Comparison of ENCODE assay signal across 8 mouse cellular contexts in genomic region chr12:79880751-79881261, GRCm38 (mm10).
DNase-seq lines count a peak whose midpoint lies in the region; ATAC-seq and TF ChIP-seq lines count a peak whose summit lies in the region.
"Had no signal": no experiment of that assay in that cellular context is flagged by ENCODE, and none has a peak within 500 bp of the region (broad histone marks: within the 10 kb centered on the region; RNA-seq: fewer than 3 reads in every experiment).

No protein-coding gene starts in this region.

- no peak for ATAC-seq in heart, embryonic 16.5 days (replicated peaks; ENCODE audit: extremely low read depth, insufficient read depth, low FRiP score)
- ATAC-seq in lung, embryonic 14.5 days (ENCODE audit: insufficient read depth): peak; percentile 48; the same call in 1 of the 2 replicates
- no peak for ATAC-seq in midbrain, embryonic 11.5 days (ENCODE audit: low FRiP score)

- no peak for TF ChIP-seq POLR2A in thymus, adult 2 months (IDR thresholded peaks at IDR 0.05; ENCODE audit: control insufficient read depth, extremely low read depth, insufficient read depth, low read length, poor library complexity)

- H3K4me2 ChIP-seq in heart, embryonic 16.5 days (ENCODE audit: low read depth, low read length): no peak overlapping the region
- peak overlapping the region; percentile 25; the same call in 1 of the 2 replicates for H3K4me2 ChIP-seq in lung, embryonic 14.5 days
- no peak overlapping the region for H3K4me2 ChIP-seq in midbrain, embryonic 11.5 days

- peak overlapping the region; percentile 2; the same call in 1 of the 2 replicates for H3K27ac ChIP-seq in thymus, adult 2 months (ENCODE audit: control insufficient read depth, insufficient read depth, low read length)
- peak overlapping the region; percentile 67 for H3K27ac ChIP-seq in heart, embryonic 16.5 days (ENCODE audit: low read length)
- H3K27ac ChIP-seq in lung, embryonic 14.5 days (ENCODE audit: low read depth): peak overlapping the region; percentile 87
- H3K27ac ChIP-seq in midbrain, embryonic 11.5 days (ENCODE audit: low read depth, low read length): no peak overlapping the region
- H3K27ac ChIP-seq: liver, embryonic 14.5 days had no signal

- no peak for TF ChIP-seq CTCF in thymus, adult 2 months (IDR thresholded peaks at IDR 0.05; ENCODE audit: borderline replicate concordance, control insufficient read depth, extremely low read depth, insufficient read depth, low read length, poor library complexity)
- TF ChIP-seq CTCF in lung, embryonic 14.5 days (IDR thresholded peaks at IDR 0.05; ENCODE audit: low read depth): no peak

- no peak for DNase-seq in thymus, adult 2 months
- DNase-seq in thymus, postnatal 4 days: no peak
- DNase-seq in lung, embryonic 14.5 days: peak; percentile 78
- DNase-seq in right cerebral cortex, postnatal 14 days: no peak
- no peak for DNase-seq in midbrain, embryonic 11.5 days (ENCODE audit: low spot score, missing footprints)
- no peak for DNase-seq in frontal cortex, postnatal 36 days (ENCODE audit: low spot score in 2 of 2)

- H3K4me1 ChIP-seq in thymus, adult 2 months (replicated peaks; ENCODE audit: control insufficient read depth, insufficient read depth, low read length): peaks cover 6% of the 10 kb centered on the region; the same call in 1 of the 2 replicates
- peaks cover 27% of the 10 kb centered on the region for H3K4me1 ChIP-seq in heart, embryonic 16.5 days (ENCODE audit: control insufficient read depth, insufficient read depth, low read length)
- H3K4me1 ChIP-seq in lung, embryonic 14.5 days (ENCODE audit: insufficient read depth): peaks cover 30% of the 10 kb centered on the region
- peaks cover 24% of the 10 kb centered on the region for H3K4me1 ChIP-seq in midbrain, embryonic 11.5 days (ENCODE audit: control insufficient read depth, insufficient read depth, low read length)

- no peak overlapping the region for H3K4me3 ChIP-seq in thymus, adult 2 months (ENCODE audit: control insufficient read depth, insufficient read depth, low read length)
- H3K4me3 ChIP-seq in heart, embryonic 16.5 days (ENCODE audit: low read length): no peak overlapping the region
- no peak overlapping the region for H3K4me3 ChIP-seq in lung, embryonic 14.5 days (ENCODE audit: low read depth, low read length)
- H3K4me3 ChIP-seq in midbrain, embryonic 11.5 days (ENCODE audit: low read depth, low read length): no peak overlapping the region

- H3K27me3 ChIP-seq in thymus, adult 2 months (ENCODE audit: control insufficient read depth, insufficient read depth, low read length): no peaks in the 10 kb centered on the region
- no peaks in the 10 kb centered on the region for H3K27me3 ChIP-seq in heart, embryonic 16.5 days (ENCODE audit: control insufficient read depth, insufficient read depth, low read length)
- no peaks in the 10 kb centered on the region for H3K27me3 ChIP-seq in lung, embryonic 14.5 days (ENCODE audit: insufficient read depth, low read length)
- no peaks in the 10 kb centered on the region for H3K27me3 ChIP-seq in midbrain, embryonic 11.5 days (ENCODE audit: control insufficient read depth, insufficient read depth, low read length)

- no peaks in the 10 kb centered on the region for H3K36me3 ChIP-seq in thymus, adult 2 months (ENCODE audit: control insufficient read depth, insufficient read depth, low read length)
- H3K36me3 ChIP-seq in heart, embryonic 16.5 days (ENCODE audit: control insufficient read depth, insufficient read depth): no peaks in the 10 kb centered on the region
- no peaks in the 10 kb centered on the region for H3K36me3 ChIP-seq in lung, embryonic 14.5 days (ENCODE audit: insufficient read depth)
- no peaks in the 10 kb centered on the region for H3K36me3 ChIP-seq in midbrain, embryonic 11.5 days (ENCODE audit: control insufficient read depth, insufficient read depth, low read length)

- no peak overlapping the region for H3K9ac ChIP-seq in heart, embryonic 16.5 days (ENCODE audit: low read length)
- no peak overlapping the region for H3K9ac ChIP-seq in lung, embryonic 14.5 days
- H3K9ac ChIP-seq in midbrain, embryonic 11.5 days (ENCODE audit: low read length): no peak overlapping the region
- H3K9ac ChIP-seq: liver, embryonic 14.5 days had no signal

- H3K9me3 ChIP-seq in heart, embryonic 16.5 days (replicated peaks; ENCODE audit: control insufficient read depth, low read length): peaks cover under 1% of the 10 kb centered on the region; the same call in 1 of the 2 replicates
- H3K9me3 ChIP-seq in lung, embryonic 14.5 days (ENCODE audit: low read depth, low read length): no peaks in the 10 kb centered on the region
- no peaks in the 10 kb centered on the region for H3K9me3 ChIP-seq in midbrain, embryonic 11.5 days (ENCODE audit: control insufficient read depth, low read length)

- 47% methylated on average over 18 of the region's 18 CpGs for WGBS in thymus, adult 2 months
- WGBS in heart, embryonic 16.5 days: 45% methylated on average over 18 of the region's 18 CpGs
- whole genome bisulfite sequencing in lung, embryonic 14.5 days: 16% methylated on average over 18 of the region's 18 CpGs
- WGBS in midbrain, embryonic 11.5 days: 77% methylated on average over 18 of the region's 18 CpGs
